Mouse (Mus musculus) heart, embryonic 15.5 days (tissue): ENCODE measurements around the gene Ackr4. TPM values are rescaled to one million over a fixed set of nuclear protein-coding genes. Genes with fewer than 3 reads are reported as not detected.
A peak's percentile ranks its signal among the peaks of the same experiment; 100 is the strongest.

ENCODE experiments used
- ATAC-seq: fragments of 200-750 bp; cut with Nextera tagmentation; replicated peaks from 2 replicates; pipeline ENCODE4 v1.8.0; 2017; ENCODE audit warnings: low read depth, moderate TSS enrichment; ENCODE audit not compliant: insufficient number of reproducible peaks, insufficient read depth, low FRiP score
- H3K27ac ChIP-seq: fragments of 300-500 bp; sonication (generic); 2 replicates; pipeline ENCODE4 v1.5.1; 2015; ENCODE audit warnings: mild to moderate bottlenecking, inconsistent platforms
- H3K27me3 ChIP-seq: fragments of 300-500 bp; sonication (generic); 2 replicates; pipeline ENCODE4 v1.6.1; 2015; ENCODE audit warnings: inconsistent platforms
- H3K36me3 ChIP-seq: fragments of 300-500 bp; sonication (generic); 2 replicates; pipeline ENCODE4 v1.6.1; 2015; ENCODE audit warnings: mild to moderate bottlenecking, inconsistent platforms
- H3K4me1 ChIP-seq: fragments of 300-500 bp; sonication (generic); replicated peaks from 2 replicates; pipeline ENCODE4 v1.6.1; 2015; ENCODE audit warnings: inconsistent platforms
- H3K4me2 ChIP-seq: fragments of 300-500 bp; sonication (generic); 2 replicates; pipeline ENCODE4 v1.6.1; 2015; ENCODE audit warnings: inconsistent platforms, mild to moderate bottlenecking, moderate library complexity
- H3K4me3 ChIP-seq: fragments of 300-500 bp; sonication (generic); 2 replicates; pipeline ENCODE4 v1.5.1; 2015; ENCODE audit warnings: mild to moderate bottlenecking, inconsistent platforms
- H3K9ac ChIP-seq: fragments of 300-500 bp; sonication (generic); 2 replicates; pipeline ENCODE4 v1.6.1; 2015; ENCODE audit warnings: mild to moderate bottlenecking, inconsistent platforms
- H3K9me3 ChIP-seq: fragments of 300-500 bp; sonication (generic); replicated peaks from 2 replicates; pipeline ENCODE4 v1.6.1; 2016; ENCODE audit warnings: inconsistent platforms
- WGBS: fragments of 180-500 bp; shearing (Covaris S2); methylation state at CpG from one replicate; pipeline ENCODE4 v1.1.7; 2015; ENCODE audit warnings: mixed read lengths; 5-methylcytosine and 5-hydroxymethylcytosine counted together
- polyA plus RNA-seq: library from polyadenylated mRNA; unstranded; fragments of >200 nt; fragmentation: Nextera tagmentation; extraction: Ambion mirVana; gene quantifications from 2 replicates; pipeline ENCODE4 v1.2.1, GENCODE M21; 2015

Gene Ackr4
- polyA plus RNA-seq, 1 experiment from 2014 or later = 5.5 TPM

GRCm38 (mm10) chr9:104040362-104040761 is 86.4 kb downstream of the Ackr4 start, which contains the start of gene Gm28305:
Gene Gm28305 (plus strand): TSS chr9:104040662.
- Histone ChIP-seq H3K4me1 (0 out of 2 replicates have a peak, but pooled peaks cover 3% of the 10 kb centered on the region), H3K4me2 (no peak within 1 kb of the TSS), H3K9ac (no peak within 1 kb of the TSS), H3K36me3 (peaks cover 15% of the 10 kb centered on the region; the same call in 1 of the 2 replicates), H3K4me3 (no peak within 1 kb of the TSS), H3K27me3 (no peaks in the 10 kb centered on the region), H3K9me3 (no peaks in the 10 kb centered on the region), H3K27ac (no peak within 1 kb of the TSS)
- no peak for ATAC-seq
- WGBS = 65% methylated on average over 2 of the region's 2 CpGs

- Histone ChIP-seq H3K36me3 (peaks cover 15% of the 10 kb centered on the region; the same call in 1 of the 2 replicates), H3K9ac (no peak overlapping the region), H3K9me3 (no peaks in the 10 kb centered on the region), H3K27me3 (no peaks in the 10 kb centered on the region), H3K4me3 (no peak overlapping the region), H3K27ac (no peak overlapping the region), H3K4me2 (no peak overlapping the region), H3K4me1 (0 out of 2 replicates have a peak, but pooled peaks cover 3% of the 10 kb centered on the region)
- WGBS = 81% methylated on average over 4 of the region's 4 CpGs
- ATAC-seq = no peak
These were observed 87.0 kb downstream of the Ackr4 start for GRCm38 (mm10) chr9:104039742-104040141.

GRCm38 (mm10) chr9:104039031-104039695 is 87.6 kb downstream of the Ackr4 start:
- no peak overlapping the region for H3K27ac ChIP-seq
- H3K4me1 ChIP-seq = 0 out of 2 replicates have a peak, but pooled peaks cover 3% of the 10 kb centered on the region
- ATAC-seq = no peak
- whole genome bisulfite sequencing = 92% methylated on average over 21 of the region's 21 CpGs
- no peaks in the 10 kb centered on the region for H3K9me3 ChIP-seq
- H3K27me3 ChIP-seq = no peaks in the 10 kb centered on the region
- no peak overlapping the region for H3K9ac ChIP-seq
- no peak overlapping the region for H3K4me2 ChIP-seq
- peaks cover 15% of the 10 kb centered on the region; the same call in 1 of the 2 replicates for H3K36me3 ChIP-seq
- H3K4me3 ChIP-seq = no peak overlapping the region

GRCm38 (mm10) chr9:104038266-104038665 is 88.5 kb downstream of the Ackr4 start:
- H3K27me3 ChIP-seq = no peaks in the 10 kb centered on the region
- H3K27ac ChIP-seq = peak overlapping the region; percentile 10; the same call in 1 of the 2 replicates
- WGBS = 74% methylated on average over 13 of the region's 13 CpGs
- no peaks in the 10 kb centered on the region for H3K9me3 ChIP-seq
- 0 out of 2 replicates have a peak, but pooled peaks cover 3% of the 10 kb centered on the region for H3K4me1 ChIP-seq
- no peak for ATAC-seq
- H3K4me2 ChIP-seq = no peak overlapping the region
- H3K4me3 ChIP-seq = no peak overlapping the region
- H3K9ac ChIP-seq = no peak overlapping the region
- peaks cover 15% of the 10 kb centered on the region; the same call in 1 of the 2 replicates for H3K36me3 ChIP-seq

- Histone ChIP-seq H3K36me3 (peaks cover 17% of the 10 kb centered on the region; the same call in 1 of the 2 replicates), H3K9me3 (no peaks in the 10 kb centered on the region), H3K4me3 (no peak overlapping the region), H3K4me2 (no peak overlapping the region), H3K9ac (no peak overlapping the region), H3K4me1 (0 out of 2 replicates have a peak, but pooled peaks cover 3% of the 10 kb centered on the region), H3K27me3 (no peaks in the 10 kb centered on the region), H3K27ac (no peak overlapping the region)
- ATAC-seq = 0 out of 2 replicates have a peak, but pooled peaks have one; percentile 43
- 52% methylated on average over 24 of the region's 24 CpGs for WGBS
These were observed 91.3 kb downstream of the Ackr4 start for GRCm38 (mm10) chr9:104035261-104036015.

- Histone ChIP-seq H3K4me2 (no peak overlapping the region), H3K9me3 (no peaks in the 10 kb centered on the region), H3K4me3 (no peak overlapping the region), H3K9ac (no peak overlapping the region), H3K27ac (no peak overlapping the region), H3K27me3 (no peaks in the 10 kb centered on the region), H3K36me3 (peaks cover 17% of the 10 kb centered on the region; the same call in 1 of the 2 replicates), H3K4me1 (0 out of 2 replicates have a peak, but pooled peaks cover 3% of the 10 kb centered on the region)
- no peak for ATAC-seq
- 76% methylated on average over 6 of the region's 6 CpGs for WGBS
These were observed 92.0 kb downstream of the Ackr4 start for GRCm38 (mm10) chr9:104034718-104035117.

GRCm38 (mm10) chr9:104034231-104034630 is 92.5 kb downstream of the Ackr4 start:
- Histone ChIP-seq H3K4me2 (no peak overlapping the region), H3K9me3 (no peaks in the 10 kb centered on the region), H3K36me3 (peaks cover 17% of the 10 kb centered on the region; the same call in 1 of the 2 replicates), H3K4me3 (no peak overlapping the region), H3K9ac (no peak overlapping the region), H3K27me3 (no peaks in the 10 kb centered on the region), H3K27ac (no peak overlapping the region), H3K4me1 (0 out of 2 replicates have a peak, but pooled peaks cover 3% of the 10 kb centered on the region)
- WGBS = 83% methylated on average over 8 of the region's 8 CpGs
- no peak for ATAC-seq

Other genes starting within 250 kb of the Ackr4 start
- gene Nphp3, start 124.4 kb downstream of the Ackr4 start, polyA plus RNA-seq = 2.9 and 4.2 TPM in 2 replicates
- not detected in 2 replicates for gene Gm28305, start 86.3 kb downstream of the Ackr4 start, polyA plus RNA-seq
- gene Uba5, start 63.8 kb downstream of the Ackr4 start, polyA plus RNA-seq = 31.3 and 36.6 TPM in 2 replicates
- gene Acad11, start 63.6 kb downstream of the Ackr4 start, polyA plus RNA-seq = 10.3 and 11.9 TPM in 2 replicates
- gene Dnajc13, start 136.0 kb upstream of the Ackr4 start, polyA plus RNA-seq = 14.8 and 17.0 TPM in 2 replicates
- 0.10 and 1.1 TPM in 2 replicates for gene Acpp, start 210.8 kb upstream of the Ackr4 start, polyA plus RNA-seq